Mouse (Mus musculus) small intestine, adult 2 months (tissue): ENCODE data around the gene Vps45.

Experiments
- CTCF ChIP-seq: fragments of 200-500 bp; IDR thresholded peaks from 2 replicates; pipeline ENCODE4 v1.5.1; 2012; ENCODE audit warnings: low read depth, mild to moderate bottlenecking, control low read depth, inconsistent platforms, low read length, moderate library complexity, mixed read lengths; ENCODE audit not compliant: insufficient replicate concordance, insufficient read length; ENCODE audit errors: extremely low read depth
- POLR2A ChIP-seq: fragments of 200-500 bp; IDR thresholded peaks from 2 replicates; pipeline ENCODE4 v1.6.1; 2012; ENCODE audit warnings: low read depth, mild to moderate bottlenecking, control low read depth, inconsistent platforms, low read length, moderate library complexity

DNA sequence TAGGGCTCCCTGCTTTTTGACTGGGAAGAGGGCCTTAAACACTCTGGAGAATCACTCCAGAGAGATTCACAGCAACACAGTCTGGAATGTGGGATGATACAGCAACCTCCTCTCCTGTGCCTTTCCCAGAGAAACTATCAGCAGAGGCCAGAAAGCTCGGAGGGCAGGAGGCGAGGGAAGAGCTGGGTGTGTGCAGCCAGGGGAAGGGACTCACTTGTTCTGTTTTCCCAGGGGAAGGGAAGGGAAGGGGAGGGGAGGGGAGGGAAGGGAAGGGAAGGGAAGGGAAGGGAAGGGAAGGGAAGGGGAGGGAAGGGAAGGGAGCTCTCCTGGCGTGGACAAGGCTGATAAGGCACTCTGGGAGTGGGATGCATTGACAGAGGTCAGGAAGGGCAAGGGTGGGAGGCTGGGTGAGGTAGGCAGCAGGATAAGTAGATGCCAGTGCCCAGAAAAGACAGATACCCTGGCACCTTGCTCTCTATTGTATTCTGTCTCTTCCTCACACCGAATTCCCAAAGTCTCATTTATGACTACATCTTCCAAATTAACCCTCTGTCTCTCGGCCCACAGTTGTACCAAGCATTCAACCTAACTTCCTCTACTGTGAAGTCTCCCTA lies 65.2 kb downstream of the Vps45 start:
- TF ChIP-seq POLR2A = no peak
- TF ChIP-seq CTCF = no peak
